Mouse (Mus musculus): ENCODE measurements at regions not wholly inside any gene's neighbourhood (a gene's known extent, or its start where the extent isn't known, plus 50 kb on each side); places are given as distances from the start of the nearest gene placed in this dataset.
A peak's percentile ranks its signal among the peaks of the same experiment; 100 is the strongest.

DNA sequence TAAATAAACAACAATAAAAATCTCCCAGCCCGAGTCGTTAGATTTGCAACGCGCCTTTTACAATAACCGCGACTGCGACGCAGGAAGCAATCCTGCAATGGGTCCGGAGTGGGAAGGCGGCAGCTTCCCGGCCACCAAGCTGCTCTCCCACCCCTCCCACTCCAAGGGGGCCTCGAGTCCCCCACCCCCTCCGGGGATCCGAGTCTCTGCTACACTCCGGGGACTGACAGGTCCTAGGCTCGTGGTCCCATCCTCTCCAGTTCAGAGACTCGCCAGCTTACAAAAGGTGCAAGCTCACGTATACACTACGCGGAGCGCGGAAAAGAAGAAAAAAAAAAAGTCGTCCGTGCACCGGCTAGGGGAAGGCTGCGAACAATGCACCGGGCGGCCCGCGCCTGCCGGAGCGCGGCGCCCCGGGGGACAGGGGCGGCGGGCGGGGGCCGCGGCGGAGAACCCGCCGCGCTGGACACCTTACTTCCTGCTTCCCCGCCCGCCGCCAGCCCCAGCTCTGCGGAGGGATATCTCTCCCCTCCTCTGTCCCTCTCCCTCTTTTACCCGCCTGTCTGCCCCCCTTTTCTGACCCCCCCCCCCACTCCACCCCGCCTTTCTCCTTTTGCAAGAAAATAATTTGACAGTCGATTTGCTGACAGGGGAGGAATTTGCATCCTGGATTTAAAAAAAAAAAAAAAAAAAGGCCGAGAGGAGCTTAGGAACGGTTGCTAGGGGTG, 130.0 kb upstream of the Ubr2 start:
- H3K27me3 ChIP-seq (replicated peaks): no peaks in the 10 kb centered on the region
- H3K9me3 ChIP-seq (replicated peaks; ENCODE audit: low read length): no peaks in the 10 kb centered on the region
- peak overlapping the region; percentile 100 for H3K4me2 ChIP-seq (ENCODE audit: insufficient read depth, low read depth, poor library complexity, severe bottlenecking)
- in situ Hi-C loops (cut with MboI; ENCODE audit: low pct_ligation_motif_present, low pct_unique_long_range_greater_than_20kb, low sequenced_read_pairs): no loop called here
- no peaks in the 10 kb centered on the region for H3K79me2 ChIP-seq (replicated peaks; ENCODE audit: control insufficient read depth, extremely low read depth, insufficient read depth, poor library complexity, severe bottlenecking)
- H3K36me3 ChIP-seq (replicated peaks in 1 of 2; ENCODE audit: control insufficient read depth in 1 of 2, insufficient read depth in 1 of 2, low read length in 1 of 2): no peaks in the 10 kb centered on the region
- H3K4me3 ChIP-seq (replicated peaks in 1 of 3; ENCODE audit: low read depth in 2 of 3, low read length in 2 of 3, poor library complexity in 1 of 3): peak overlapping the region; percentile 45 to 62 (median 59)
- H3K27ac ChIP-seq (ENCODE audit: insufficient read depth, low read depth): no peak overlapping the region
- H3K4me1 ChIP-seq (ENCODE audit: control insufficient read depth in 1 of 2, insufficient read depth in 2 of 2): peaks cover 0 to 48% of the 10 kb centered on the region in 2 experiments; a peak in 2 of 4 replicates
- DNase-seq (ENCODE audit: extremely low read depth): peak; percentile 59
- peak overlapping the region; percentile 49 for H3K9ac ChIP-seq (ENCODE audit: insufficient read depth, low read depth)
- TF ChIP-seq ELF1 (IDR thresholded peaks at IDR 0.05; ENCODE audit: low read depth, low read length) (peak; percentile 62), ZNF384 (IDR thresholded peaks at IDR 0.05; ENCODE audit: low read depth, low read length) (peak; percentile 82), RAD21 (IDR thresholded peaks at IDR 0.05; ENCODE audit: low read depth, low read length) (no peak)
- dilution Hi-C loops (cut with MboI; ENCODE audit: extremely low pct_ligation_motif_present, extremely low pct_unique_long_range_greater_than_20kb, low sequenced_read_pairs): no loop called here

DNA sequence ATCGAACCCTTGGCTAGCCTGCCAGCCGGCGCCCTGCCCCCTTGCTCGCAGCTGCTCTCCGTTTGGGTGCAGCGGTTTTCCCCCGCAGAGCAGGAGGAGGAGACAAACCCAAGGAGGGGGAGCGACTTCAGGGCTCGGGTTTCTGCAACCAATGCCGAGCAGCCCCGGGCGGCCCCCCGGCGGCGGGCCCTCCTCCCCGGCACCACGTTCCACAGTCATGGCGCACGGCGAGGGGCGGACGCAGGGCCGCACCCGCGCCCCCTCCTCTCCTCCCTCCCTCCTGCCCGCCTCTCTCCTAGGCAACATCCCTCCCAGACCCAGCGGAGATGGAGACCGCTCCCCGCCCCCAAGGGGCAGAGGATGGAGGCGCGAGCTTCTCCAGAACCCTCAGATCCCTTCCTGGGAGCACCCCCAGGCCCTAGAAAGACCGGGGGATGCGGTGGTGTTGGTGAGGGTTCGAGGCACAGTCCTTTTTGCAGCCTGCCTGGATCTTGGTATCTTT, 129.4 kb upstream of the Ubr2 start:
- in situ Hi-C loops (cut with MboI; ENCODE audit: low pct_ligation_motif_present, low pct_unique_long_range_greater_than_20kb, low sequenced_read_pairs) (no loop called here), dilution Hi-C loops (cut with MboI; ENCODE audit: extremely low pct_ligation_motif_present, extremely low pct_unique_long_range_greater_than_20kb, low sequenced_read_pairs) (no loop called here)
- peak overlapping the region; percentile 100 for H3K4me2 ChIP-seq (ENCODE audit: insufficient read depth, low read depth, poor library complexity, severe bottlenecking)
- no peaks in the 10 kb centered on the region for H3K27me3 ChIP-seq (replicated peaks)
- peak overlapping the region; percentile 49 for H3K9ac ChIP-seq (ENCODE audit: insufficient read depth, low read depth)
- H3K4me1 ChIP-seq (ENCODE audit: control insufficient read depth in 1 of 2, insufficient read depth in 2 of 2): peaks cover 0 to 42% of the 10 kb centered on the region in 2 experiments; a peak in 2 of 4 replicates
- peak overlapping the region; percentile 45 to 62 (median 59) for H3K4me3 ChIP-seq (replicated peaks in 1 of 3; ENCODE audit: low read depth in 2 of 3, low read length in 2 of 3, poor library complexity in 1 of 3)
- no peak overlapping the region for H3K27ac ChIP-seq (ENCODE audit: insufficient read depth, low read depth)
- no peaks in the 10 kb centered on the region for H3K79me2 ChIP-seq (replicated peaks; ENCODE audit: control insufficient read depth, extremely low read depth, insufficient read depth, poor library complexity, severe bottlenecking)
- no peaks in the 10 kb centered on the region for H3K36me3 ChIP-seq (replicated peaks in 1 of 2; ENCODE audit: control insufficient read depth in 1 of 2, insufficient read depth in 1 of 2, low read length in 1 of 2)
- H3K9me3 ChIP-seq (replicated peaks; ENCODE audit: low read length): no peaks in the 10 kb centered on the region
- peak; percentile 88 for DNase-seq (ENCODE audit: extremely low read depth)
- TF ChIP-seq E2F4 (IDR thresholded peaks at IDR 0.05; ENCODE audit: insufficient replicate concordance, low read depth, low read length) (no peak), MAFK (IDR thresholded peaks at IDR 0.05; ENCODE audit: insufficient replicate concordance, low read length) (no peak), EP300 (IDR thresholded peaks at IDR 0.05; ENCODE audit: low read length) (no peak), ZNF384 (IDR thresholded peaks at IDR 0.05; ENCODE audit: low read depth, low read length) (no peak), MEF2A (IDR thresholded peaks at IDR 0.05; ENCODE audit: borderline replicate concordance, low read depth, low read length) (no peak), KAT2A (IDR thresholded peaks at IDR 0.05; ENCODE audit: insufficient replicate concordance, low read length) (no peak), CTCF (conservative IDR thresholded peaks at IDR 0.05 in 1 of 2, IDR thresholded peaks at IDR 0.05 in 1 of 2; ENCODE audit: low read depth in 2 of 2, low read length in 2 of 2) (no peak), CHD2 (IDR thresholded peaks at IDR 0.05; ENCODE audit: low read length) (no peak), RAD21 (IDR thresholded peaks at IDR 0.05; ENCODE audit: low read depth, low read length) (no peak), BHLHE40 (IDR thresholded peaks at IDR 0.05; ENCODE audit: low read depth, low read length) (no peak), CHD1 (IDR thresholded peaks at IDR 0.05; ENCODE audit: low read depth, low read length) (no peak), TCF12 (IDR thresholded peaks at IDR 0.05; ENCODE audit: low read depth, low read length) (peak; percentile 57; the same call in 1 of the 2 replicates), HCFC1 (IDR thresholded peaks at IDR 0.05; ENCODE audit: low read depth, low read length) (0 out of 2 replicates have a peak, but pooled peaks have one; percentile 10), POLR2AphosphoS2 (IDR thresholded peaks at IDR 0.05; ENCODE audit: low read depth, low read length) (no peak), MAX (IDR thresholded peaks at IDR 0.05; ENCODE audit: low read length) (no peak), IRF4 (IDR thresholded peaks at IDR 0.05; ENCODE audit: low read depth, low read length) (0 out of 2 replicates have a peak, but pooled peaks have one; percentile 17), JUND (conservative IDR thresholded peaks at IDR 0.05; ENCODE audit: low read depth, low read length) (no peak), MXI1 (IDR thresholded peaks at IDR 0.05; ENCODE audit: low read depth, low read length) (no peak), UBTF (IDR thresholded peaks at IDR 0.05; ENCODE audit: low read depth, low read length) (peak; percentile 68; the same call in 1 of the 2 replicates), JUN (IDR thresholded peaks at IDR 0.05; ENCODE audit: insufficient read depth, low read depth, low read length) (no peak), PAX5 (IDR thresholded peaks at IDR 0.05; ENCODE audit: low read length) (no peak), ZKSCAN1 (IDR thresholded peaks at IDR 0.05; ENCODE audit: borderline replicate concordance, low read depth, low read length) (no peak), ZMIZ1 (IDR thresholded peaks at IDR 0.05; ENCODE audit: low read depth, low read length) (no peak), MYC (IDR thresholded peaks at IDR 0.05; ENCODE audit: low read depth, low read length) (no peak), SMC3 (IDR thresholded peaks at IDR 0.05; ENCODE audit: low read depth, low read length) (no peak), NELFE (IDR thresholded peaks at IDR 0.05; ENCODE audit: low read depth, low read length) (no peak), NRF1 (IDR thresholded peaks at IDR 0.05; ENCODE audit: low read depth, low read length) (0 out of 2 replicates have a peak, but pooled peaks have one; percentile 19), ELF1 (IDR thresholded peaks at IDR 0.05; ENCODE audit: low read depth, low read length) (no peak), GABPA (IDR thresholded peaks at IDR 0.05; ENCODE audit: insufficient replicate concordance, low read depth, low read length) (no peak), ZC3H11A (IDR thresholded peaks at IDR 0.05; ENCODE audit: low read depth, low read length) (no peak), RCOR1 (conservative IDR thresholded peaks at IDR 0.05; ENCODE audit: low read depth, low read length) (no peak)

Data from CH12.LX (cell line).